In genomic region chr14:55077481-55078365, GRCm38 (mm10) we compare ENCODE assay signal across 11 mouse cellular contexts. TPM values are rescaled to one million over a fixed set of nuclear protein-coding genes. Genes with fewer than 3 reads are reported as not detected.
A peak's percentile ranks its signal among the peaks of the same experiment; 100 is the strongest.
DNase-seq lines count a peak whose midpoint lies in the region; ATAC-seq and TF ChIP-seq lines count a peak whose summit lies in the region.
"Had no signal": no experiment of that assay in that cellular context is flagged by ENCODE, and none has a peak within 500 bp of the region (broad histone marks: within the 10 kb centered on the region; RNA-seq: fewer than 3 reads in every experiment).

No protein-coding gene starts in this region.

- H3K4me3 ChIP-seq in kidney, embryonic 15.5 days (replicated peaks): no peak overlapping the region
- H3K4me3 ChIP-seq in kidney, adult 2 months (ENCODE audit: insufficient read depth, low read depth, low read length): no peak overlapping the region
- peak overlapping the region; percentile 38; the same call in 1 of the 2 replicates for H3K4me3 ChIP-seq in hindbrain, embryonic 10.5 days
- H3K4me3 ChIP-seq in midbrain, embryonic 14.5 days (replicated peaks; ENCODE audit: low read depth, low read length): no peak overlapping the region

- peak overlapping the region; percentile 80; the same call in 1 of the 2 replicates for H3K27ac ChIP-seq in kidney, embryonic 15.5 days
- no peak overlapping the region for H3K27ac ChIP-seq in kidney, adult 2 months (ENCODE audit: insufficient read depth, low read depth, low read length)
- no peak overlapping the region for H3K27ac ChIP-seq in hindbrain, embryonic 10.5 days
- peak overlapping the region; percentile 91 for H3K27ac ChIP-seq in midbrain, embryonic 14.5 days (replicated peaks; ENCODE audit: low read depth, low read length)
- H3K27ac ChIP-seq: liver, embryonic 14.5 days had no signal

- peaks cover 32% of the 10 kb centered on the region for H3K4me1 ChIP-seq in kidney, embryonic 15.5 days
- H3K4me1 ChIP-seq in kidney, adult 2 months (ENCODE audit: control insufficient read depth, insufficient read depth, low read length): no peaks in the 10 kb centered on the region
- H3K4me1 ChIP-seq in hindbrain, embryonic 10.5 days (replicated peaks): peaks cover 39% of the 10 kb centered on the region
- H3K4me1 ChIP-seq in midbrain, embryonic 14.5 days (ENCODE audit: control insufficient read depth, insufficient read depth, low read length): peaks cover 34% of the 10 kb centered on the region

- ATAC-seq in kidney, embryonic 15.5 days (replicated peaks; ENCODE audit: low FRiP score): no peak
- ATAC-seq in midbrain, embryonic 14.5 days (ENCODE audit: low FRiP score, low TSS enrichment): peak; percentile 15; the same call in 1 of the 2 replicates
- ATAC-seq: inflammation-experienced regulatory T-cells, adult 6 months had no signal

- no peak for TF ChIP-seq CTCF in kidney, adult 2 months (conservative IDR thresholded peaks at IDR 0.05; ENCODE audit: insufficient read depth, insufficient read length, low read depth, low read length)

- no peaks in the 10 kb centered on the region for H3K27me3 ChIP-seq in kidney, embryonic 15.5 days
- no peaks in the 10 kb centered on the region for H3K27me3 ChIP-seq in kidney, adult 2 months (replicated peaks; ENCODE audit: control insufficient read depth, insufficient read depth, low read length)
- H3K27me3 ChIP-seq in hindbrain, embryonic 10.5 days (ENCODE audit: insufficient read depth, poor library complexity, severe bottlenecking): peaks cover 34% of the 10 kb centered on the region
- no peaks in the 10 kb centered on the region for H3K27me3 ChIP-seq in midbrain, embryonic 14.5 days (ENCODE audit: control insufficient read depth, insufficient read depth, low read length)

- DNase-seq in kidney, adult 2 months: no peak
- peak; percentile 58 for DNase-seq in brain, embryonic 18.5 days (ENCODE audit: low read depth, low spot score)
- DNase-seq in hindbrain, embryonic 10.5 days (ENCODE audit: low spot score): no peak
- peak; percentile 76 for DNase-seq in midbrain, embryonic 14.5 days
- no peak for DNase-seq in cerebellum, postnatal 4 days (ENCODE audit: low spot score in 2 of 2)
- DNase-seq in c-Kit-positive CD71-positive TER-119-positive erythroid progenitor cells, embryonic 14.5 days (ENCODE audit: low spot score): no peak
- DNase-seq in gastrocnemius, postnatal 36 days: no peak

- 26% methylated on average over 15 of the region's 15 CpGs for WGBS in kidney, embryonic 15.5 days
- WGBS in kidney, adult 2 months: 72% methylated on average over 15 of the region's 15 CpGs
- WGBS in hindbrain, embryonic 10.5 days: 13% methylated on average over 15 of the region's 15 CpGs
- WGBS in midbrain, embryonic 14.5 days: 6% methylated on average over 15 of the region's 15 CpGs

- no peak for TF ChIP-seq POLR2A in kidney, adult 2 months (IDR thresholded peaks at IDR 0.05; ENCODE audit: low read depth, low read length)

- H3K36me3 ChIP-seq in kidney, embryonic 15.5 days: peaks cover 7% of the 10 kb centered on the region; the same call in 1 of the 2 replicates
- no peaks in the 10 kb centered on the region for H3K36me3 ChIP-seq in kidney, adult 2 months (ENCODE audit: control insufficient read depth, insufficient read depth, low read length)
- H3K36me3 ChIP-seq in hindbrain, embryonic 10.5 days: peaks cover 25% of the 10 kb centered on the region
- H3K36me3 ChIP-seq in midbrain, embryonic 14.5 days (ENCODE audit: control insufficient read depth, insufficient read depth, low read length): peaks cover 27% of the 10 kb centered on the region

- no peak overlapping the region for H3K9ac ChIP-seq in kidney, embryonic 15.5 days
- H3K9ac ChIP-seq in midbrain, embryonic 14.5 days (replicated peaks; ENCODE audit: low read length): peak overlapping the region; percentile 40
- H3K9ac ChIP-seq: liver, embryonic 14.5 days had no signal

- no peaks in the 10 kb centered on the region for H3K9me3 ChIP-seq in kidney, embryonic 15.5 days (replicated peaks)
- H3K9me3 ChIP-seq in hindbrain, embryonic 10.5 days: no peaks in the 10 kb centered on the region
- H3K9me3 ChIP-seq in midbrain, embryonic 14.5 days (ENCODE audit: control insufficient read depth, low read length): no peaks in the 10 kb centered on the region

- H3K4me2 ChIP-seq in kidney, embryonic 15.5 days: peak overlapping the region; percentile 60
- peak overlapping the region; percentile 46 for H3K4me2 ChIP-seq in midbrain, embryonic 14.5 days (ENCODE audit: low read length)

- intact Hi-C loops in gastrocnemius, postnatal 36 days (cut with DNase I): loop anchor here (2.0 kb wide), 1 partner anchor 51 kb away; no protein-coding TSS in a partner anchor

RNA-seq across cellular contexts. Expression of gene Zfhx2, which starts 14.4 kb away (rescaled TPM):
- 6.0 and 6.5 TPM in 2 replicates for polyA plus RNA-seq in kidney, embryonic 15.5 days (2015; fragmentation: Nextera tagmentation; extraction: Ambion mirVana)
- polyA plus RNA-seq in kidney, adult 2 months (2012; rRNA removed): 2.1 TPM in 2 replicates
- 8.8 and 17.7 TPM in 2 replicates for polyA plus RNA-seq in hindbrain, embryonic 10.5 days (2016; fragmentation: Nextera tagmentation; extraction: Ambion mirVana)
- 24.9 and 28.4 TPM in 2 replicates for polyA plus RNA-seq in midbrain, embryonic 14.5 days (2014; fragmentation: Nextera tagmentation; extraction: Ambion mirVana)
- 1 to 10 TPM; 3.5 to 3.7 TPM for total RNA-seq in gastrocnemius, postnatal 36 days (2021)

RNA-seq across cellular contexts. Expression of gene Thtpa, which starts 16.9 kb away (rescaled TPM):
- polyA plus RNA-seq in kidney, embryonic 15.5 days (2015; fragmentation: Nextera tagmentation; extraction: Ambion mirVana): 21.0 and 21.5 TPM in 2 replicates
- polyA plus RNA-seq in kidney, adult 2 months (2012; rRNA removed): 12.1 and 13.8 TPM in 2 replicates
- polyA plus RNA-seq in hindbrain, embryonic 10.5 days (2016; fragmentation: Nextera tagmentation; extraction: Ambion mirVana): 24.4 and 26.1 TPM in 2 replicates
- polyA plus RNA-seq in midbrain, embryonic 14.5 days (2014; fragmentation: Nextera tagmentation; extraction: Ambion mirVana): 27.9 and 33.7 TPM in 2 replicates
- 10 to 100 TPM; 10.1 to 13.6 TPM for total RNA-seq in gastrocnemius, postnatal 36 days (2021)

RNA-seq across cellular contexts. Expression of gene Ap1g2, which starts 28.7 kb away (rescaled TPM):
- polyA plus RNA-seq in kidney, embryonic 15.5 days (2015; fragmentation: Nextera tagmentation; extraction: Ambion mirVana): 15.9 and 18.9 TPM in 2 replicates
- 28.2 and 29.6 TPM in 2 replicates for polyA plus RNA-seq in kidney, adult 2 months (2012; rRNA removed)
- 14.5 and 16.3 TPM in 2 replicates for polyA plus RNA-seq in hindbrain, embryonic 10.5 days (2016; fragmentation: Nextera tagmentation; extraction: Ambion mirVana)
- polyA plus RNA-seq in midbrain, embryonic 14.5 days (2014; fragmentation: Nextera tagmentation; extraction: Ambion mirVana): 6.8 and 7.6 TPM in 2 replicates
- 1 to 10 TPM; 4.0 to 5.1 TPM for total RNA-seq in gastrocnemius, postnatal 36 days (2021)

RNA-seq across cellular contexts. Expression of gene Jph4, which starts 39.0 kb away (rescaled TPM):
- 0.59 and 1.2 TPM in 2 replicates for polyA plus RNA-seq in kidney, embryonic 15.5 days (2015; fragmentation: Nextera tagmentation; extraction: Ambion mirVana)
- polyA plus RNA-seq in kidney, adult 2 months (2012; rRNA removed): 0.19 and 0.25 TPM in 2 replicates
- polyA plus RNA-seq in hindbrain, embryonic 10.5 days (2016; fragmentation: Nextera tagmentation; extraction: Ambion mirVana): 0.75 and 1.7 TPM in 2 replicates
- 31.1 and 38.9 TPM in 2 replicates for polyA plus RNA-seq in midbrain, embryonic 14.5 days (2014; fragmentation: Nextera tagmentation; extraction: Ambion mirVana)
- under 1 TPM; 0.17 to 0.23 TPM for total RNA-seq in gastrocnemius, postnatal 36 days (2021)
- total RNA-seq: MEL had no signal
- polyA plus RNA-seq: inflammation-experienced regulatory T-cells, adult 6 months had no signal

Comparison
In these comparisons a context has a peak if more than half of its experiments do, and no peak if none do; other contexts are left out.
1. H3K27ac ChIP-seq: peak in kidney, embryonic 15.5 days (single experiment) and midbrain, embryonic 14.5 days (single experiment); none in kidney, adult 2 months (single experiment) and hindbrain, embryonic 10.5 days (single experiment).
2. DNase-seq: peak in brain, embryonic 18.5 days (single experiment) and midbrain, embryonic 14.5 days (single experiment); none in kidney, adult 2 months (single experiment), hindbrain, embryonic 10.5 days (single experiment), cerebellum, postnatal 4 days (0 of 2), c-Kit-positive CD71-positive TER-119-positive erythroid progenitor cells, embryonic 14.5 days (single experiment) and gastrocnemius, postnatal 36 days (0 of 2).